Mouse (Mus musculus) hindbrain, embryonic 13.5 days (tissue): ENCODE data around the gene Nme7. TPM values are rescaled to one million over a fixed set of nuclear protein-coding genes. Genes with fewer than 3 reads are reported as not detected.
A peak's percentile ranks its signal among the peaks of the same experiment; 100 is the strongest.

Experiments
- ATAC-seq: fragments of 200-750 bp; cut with Nextera tagmentation; 2 replicates; pipeline ENCODE4 v1.8.0; 2017; ENCODE audit warnings: moderate TSS enrichment; ENCODE audit not compliant: low FRiP score
- H3K27ac ChIP-seq: fragments of 300-500 bp; sonication (generic); 2 replicates; pipeline ENCODE4 v1.5.1; 2015; ENCODE audit warnings: inconsistent platforms, mild to moderate bottlenecking, moderate library complexity
- H3K27me3 ChIP-seq: fragments of 300-500 bp; sonication (generic); 2 replicates; pipeline ENCODE4 v1.6.1; 2015; ENCODE audit warnings: mild to moderate bottlenecking, inconsistent platforms
- H3K36me3 ChIP-seq: fragments of 300-500 bp; sonication (generic); 2 replicates; pipeline ENCODE4 v1.6.1; 2015; ENCODE audit warnings: mild to moderate bottlenecking, inconsistent platforms
- H3K4me1 ChIP-seq: fragments of 300-500 bp; sonication (generic); replicated peaks from 2 replicates; pipeline ENCODE4 v1.6.1; 2015; ENCODE audit warnings: inconsistent platforms
- H3K4me2 ChIP-seq: fragments of 300-500 bp; sonication (generic); 2 replicates; pipeline ENCODE4 v1.6.1; 2015; ENCODE audit warnings: inconsistent platforms, mild to moderate bottlenecking, moderate library complexity
- H3K4me3 ChIP-seq: fragments of 300-500 bp; sonication (generic); 2 replicates; pipeline ENCODE4 v1.5.1; 2015; ENCODE audit warnings: mild to moderate bottlenecking, inconsistent platforms
- H3K9ac ChIP-seq: fragments of 300-500 bp; sonication (generic); 2 replicates; pipeline ENCODE4 v1.6.1; 2015; ENCODE audit warnings: mild to moderate bottlenecking, inconsistent platforms
- H3K9me3 ChIP-seq: fragments of 300-500 bp; sonication (generic); 2 replicates; pipeline ENCODE4 v1.6.1; 2016; ENCODE audit warnings: inconsistent platforms
- WGBS: fragments of 180-500 bp; shearing (Covaris S2); methylation state at CpG from one replicate; pipeline ENCODE4 v1.1.7; 2015; 5-methylcytosine and 5-hydroxymethylcytosine counted together
- polyA plus RNA-seq: library from polyadenylated mRNA; unstranded; fragments of >200 nt; fragmentation: Nextera tagmentation; extraction: Ambion mirVana; gene quantifications from 2 replicates; pipeline ENCODE4 v1.2.1, GENCODE M21; 2015

Gene Nme7
- polyA plus RNA-seq, 1 experiment from 2014 or later: 30.1 TPM

DNA sequence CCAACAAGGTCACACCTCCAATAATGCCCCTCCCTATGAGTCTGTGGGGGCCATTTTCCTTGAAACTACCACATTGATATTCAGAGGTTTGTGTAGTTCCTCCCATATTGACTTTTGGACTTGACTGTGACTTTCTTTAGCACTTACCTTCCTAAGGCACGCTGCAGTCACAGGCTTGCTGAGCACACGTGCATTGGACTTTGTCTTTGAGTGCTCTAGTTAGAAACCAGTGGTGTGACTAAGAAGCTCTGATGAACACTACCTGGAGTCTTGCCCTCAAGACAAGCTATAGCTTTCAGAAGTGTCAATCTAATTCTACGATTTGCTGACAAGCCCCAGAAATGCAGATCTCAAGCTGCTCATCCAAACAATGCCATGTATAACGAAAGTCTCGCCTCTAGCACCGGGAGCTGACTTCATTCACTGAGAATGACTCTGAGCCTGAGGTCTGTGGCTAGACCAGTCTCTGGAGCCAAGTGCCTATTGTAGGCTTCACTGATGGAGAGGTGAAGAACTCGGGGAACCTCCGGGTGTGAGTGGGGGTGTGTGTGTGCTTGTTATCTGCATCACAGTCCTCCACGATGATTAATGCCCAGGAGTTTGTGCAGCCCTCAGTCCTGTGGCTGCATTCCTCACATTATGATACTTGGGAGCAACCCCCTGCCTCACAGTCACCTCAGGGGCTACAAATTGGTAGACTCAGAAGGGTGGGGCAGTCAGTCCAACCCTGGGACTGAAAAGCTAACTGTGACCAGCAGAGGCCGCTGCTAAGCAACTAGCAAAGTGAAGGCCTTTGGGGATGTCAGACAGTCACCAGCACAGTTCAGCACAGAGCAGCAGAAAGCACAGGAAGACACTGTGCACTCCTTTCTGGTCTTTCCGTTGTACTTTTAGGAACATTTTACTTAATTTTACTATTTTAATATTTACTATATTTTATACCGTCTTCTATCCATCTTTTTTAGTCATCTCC is 62.5 kb downstream of the Nme7 start:
- no peaks in the 10 kb centered on the region for H3K9me3 ChIP-seq
- H3K27ac ChIP-seq: no peak overlapping the region
- H3K4me1 ChIP-seq: peaks cover 14% of the 10 kb centered on the region
- H3K27me3 ChIP-seq: no peaks in the 10 kb centered on the region
- H3K36me3 ChIP-seq: peaks cover 7% of the 10 kb centered on the region; the same call in 1 of the 2 replicates
- no peak overlapping the region for H3K9ac ChIP-seq
- 79% methylated on average over 12 of the region's 12 CpGs for WGBS
- ATAC-seq: peak; percentile 71; the same call in 1 of the 2 replicates
- no peak overlapping the region for H3K4me2 ChIP-seq
- no peak overlapping the region for H3K4me3 ChIP-seq

DNA sequence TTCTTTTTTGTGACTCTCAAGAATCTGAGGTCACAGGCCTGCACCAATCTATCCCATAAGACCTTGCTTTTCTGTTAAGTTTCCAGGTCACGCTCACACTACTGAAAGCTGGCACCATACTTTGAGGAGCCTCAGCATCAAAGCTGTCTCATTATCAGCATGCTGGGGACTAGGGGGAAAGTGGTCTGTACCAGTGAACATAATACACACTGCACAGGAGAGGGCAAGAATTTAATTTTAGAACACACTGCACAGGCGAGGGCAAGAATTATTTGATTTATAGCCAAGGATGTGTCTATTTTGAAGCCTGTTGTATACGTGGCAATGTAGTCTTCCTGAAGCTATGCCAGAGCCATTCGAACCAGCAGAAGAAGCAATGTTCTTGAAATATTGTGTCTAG is 64.2 kb downstream of the Nme7 start:
- Histone ChIP-seq H3K9me3 (peaks cover 4% of the 10 kb centered on the region; the same call in 1 of the 2 replicates), H3K4me3 (no peak overlapping the region), H3K9ac (no peak overlapping the region), H3K27me3 (no peaks in the 10 kb centered on the region), H3K27ac (no peak overlapping the region), H3K36me3 (peaks cover 13% of the 10 kb centered on the region), H3K4me2 (no peak overlapping the region), H3K4me1 (peaks cover 1% of the 10 kb centered on the region; the same call in 1 of the 2 replicates)
- no peak for ATAC-seq
- 88% methylated on average over 4 of the region's 4 CpGs for WGBS

DNA sequence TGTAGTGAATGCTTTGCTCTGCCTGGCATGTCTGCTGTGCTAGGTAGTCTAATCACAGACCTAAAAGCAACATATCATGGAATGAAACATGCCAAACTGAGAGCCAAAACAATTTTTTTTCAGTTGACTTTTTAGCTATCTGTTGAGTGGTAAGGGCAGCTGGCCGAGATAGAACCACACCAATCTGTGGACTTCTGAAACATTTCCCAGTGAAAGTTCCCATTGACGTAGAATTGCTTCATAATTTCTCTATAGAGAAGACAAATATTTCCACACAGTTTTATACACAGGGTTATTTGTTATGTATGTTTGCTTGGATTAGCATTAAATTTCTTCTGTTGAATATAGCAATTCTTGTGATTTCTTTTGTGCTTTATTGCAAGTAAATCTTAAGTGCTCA is 65.9 kb downstream of the Nme7 start:
- Histone ChIP-seq H3K27ac (no peak overlapping the region), H3K27me3 (no peaks in the 10 kb centered on the region), H3K36me3 (peaks cover 10% of the 10 kb centered on the region), H3K4me1 (0 out of 2 replicates have a peak, but pooled peaks cover 5% of the 10 kb centered on the region), H3K4me3 (no peak overlapping the region), H3K4me2 (no peak overlapping the region), H3K9me3 (peaks cover 4% of the 10 kb centered on the region; the same call in 1 of the 2 replicates), H3K9ac (no peak overlapping the region)
- ATAC-seq: no peak
- 98% methylated on average over 2 of the region's 2 CpGs for WGBS

DNA sequence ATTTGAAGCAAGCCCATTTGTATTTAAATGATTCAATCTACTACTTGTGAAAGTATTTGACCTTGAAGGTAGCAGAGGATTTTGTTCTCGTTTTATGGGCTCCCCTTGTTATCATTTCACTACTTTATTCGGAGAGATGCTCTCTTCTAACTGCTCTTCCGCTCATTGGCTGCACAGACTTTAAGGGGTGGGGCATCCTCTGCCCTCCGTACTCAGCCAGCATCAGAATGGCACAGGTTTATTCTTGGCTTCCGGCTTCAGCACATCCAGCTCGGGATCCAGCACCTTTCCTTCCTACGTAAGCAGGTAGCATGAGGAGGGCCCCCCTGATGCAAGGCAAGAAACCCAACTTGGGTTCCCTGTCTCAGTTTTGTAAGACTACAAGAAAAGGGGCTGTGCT is 69.1 kb downstream of the Nme7 start:
- Histone ChIP-seq H3K27me3 (no peaks in the 10 kb centered on the region), H3K9me3 (peaks cover 4% of the 10 kb centered on the region; the same call in 1 of the 2 replicates), H3K9ac (no peak overlapping the region), H3K4me3 (no peak overlapping the region), H3K4me2 (no peak overlapping the region), H3K4me1 (0 out of 2 replicates have a peak, but pooled peaks cover 5% of the 10 kb centered on the region), H3K27ac (no peak overlapping the region), H3K36me3 (peaks cover 6% of the 10 kb centered on the region)
- no peak for ATAC-seq
- WGBS: 89% methylated on average over 7 of the region's 7 CpGs

DNA sequence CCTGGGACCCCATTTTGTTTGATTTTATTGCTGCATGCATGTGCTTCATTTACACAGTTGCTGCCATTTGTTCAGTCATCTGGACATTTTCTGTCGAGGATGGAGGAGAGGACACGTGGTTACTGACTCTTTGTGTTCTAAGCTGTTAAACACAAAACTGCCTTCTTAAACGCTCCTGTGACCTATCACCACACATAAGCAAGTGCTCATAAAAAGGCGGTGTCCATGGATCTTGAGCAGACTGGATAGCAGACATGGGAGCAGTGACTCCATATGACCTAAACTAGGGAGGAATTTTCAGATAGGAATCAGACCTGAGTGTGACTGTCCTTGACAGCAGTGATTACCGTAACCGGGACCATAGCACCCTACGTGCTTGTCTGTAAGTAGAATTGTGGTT is 70.1 kb downstream of the Nme7 start:
- H3K27me3 ChIP-seq: no peaks in the 10 kb centered on the region
- 0 out of 2 replicates have a peak, but pooled peaks cover 5% of the 10 kb centered on the region for H3K4me1 ChIP-seq
- H3K9me3 ChIP-seq: peaks cover 4% of the 10 kb centered on the region; the same call in 1 of the 2 replicates
- no peak overlapping the region for H3K27ac ChIP-seq
- peaks cover 6% of the 10 kb centered on the region for H3K36me3 ChIP-seq
- no peak for ATAC-seq
- no peak overlapping the region for H3K9ac ChIP-seq
- no peak overlapping the region for H3K4me3 ChIP-seq
- 86% methylated on average over 7 of the region's 7 CpGs for WGBS
- no peak overlapping the region for H3K4me2 ChIP-seq

DNA sequence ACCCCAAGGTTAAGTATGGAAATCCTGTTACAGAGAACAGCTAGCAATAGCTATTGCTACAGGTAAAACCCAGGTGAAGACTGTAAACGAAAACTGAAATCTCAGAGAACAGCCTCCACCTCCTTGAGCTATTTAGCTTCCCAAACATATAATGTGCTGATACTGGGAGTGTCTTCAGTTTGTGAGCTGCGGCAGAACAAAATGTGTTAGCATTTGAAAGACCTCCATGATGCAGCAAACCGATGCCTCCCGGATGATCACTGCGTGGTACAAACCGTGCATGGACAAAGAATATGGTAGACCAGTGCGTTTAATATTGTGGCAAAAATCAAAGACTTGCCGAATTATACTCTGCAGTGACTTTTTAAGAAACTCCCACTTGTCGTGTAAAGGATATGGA is 71.7 kb downstream of the Nme7 start:
- H3K9ac ChIP-seq: no peak overlapping the region
- peaks cover 4% of the 10 kb centered on the region; the same call in 1 of the 2 replicates for H3K9me3 ChIP-seq
- ATAC-seq: no peak
- peaks cover 6% of the 10 kb centered on the region for H3K36me3 ChIP-seq
- no peaks in the 10 kb centered on the region for H3K27me3 ChIP-seq
- H3K27ac ChIP-seq: no peak overlapping the region
- WGBS: 96% methylated on average over 9 of the region's 9 CpGs
- no peak overlapping the region for H3K4me2 ChIP-seq
- H3K4me3 ChIP-seq: no peak overlapping the region
- H3K4me1 ChIP-seq: 0 out of 2 replicates have a peak, but pooled peaks cover 5% of the 10 kb centered on the region

DNA sequence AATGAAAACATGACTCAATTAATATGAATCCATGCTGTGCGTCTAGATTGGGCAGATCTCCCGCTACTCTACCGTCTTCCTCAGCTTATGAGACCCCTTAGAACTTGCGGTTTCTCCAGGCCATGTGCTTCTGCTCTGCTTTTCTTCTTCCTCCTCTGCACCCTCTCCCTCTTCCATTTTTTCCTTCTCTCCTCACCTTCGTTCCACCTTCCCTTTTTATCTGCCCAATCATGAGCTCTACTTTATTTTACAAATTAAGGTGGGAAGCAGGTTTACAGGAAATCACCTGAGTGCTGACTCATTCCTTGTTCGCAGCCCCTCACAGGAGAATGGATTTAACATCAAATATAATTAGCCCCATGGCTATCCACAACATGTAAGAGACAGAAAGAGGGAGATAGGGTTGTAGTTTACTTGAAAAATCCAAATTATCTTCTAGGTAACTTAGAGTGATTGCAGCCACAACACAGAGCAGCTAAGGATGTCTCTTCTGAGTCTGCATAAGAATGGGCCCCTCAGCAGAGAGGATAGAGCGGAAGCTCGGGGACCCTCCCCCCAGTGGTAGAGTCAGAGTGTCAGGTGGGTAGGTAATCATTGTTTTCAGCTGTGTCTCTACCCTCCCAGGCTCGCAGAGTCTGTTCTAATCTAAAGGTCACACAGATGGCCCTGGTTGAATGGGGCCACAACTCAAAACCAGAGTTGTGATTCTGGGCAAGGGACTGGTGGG is 73.0 kb downstream of the Nme7 start:
- Histone ChIP-seq H3K36me3 (peaks cover under 1% of the 10 kb centered on the region), H3K4me1 (0 out of 2 replicates have a peak, but pooled peaks cover 5% of the 10 kb centered on the region), H3K4me2 (no peak overlapping the region), H3K9ac (no peak overlapping the region), H3K4me3 (no peak overlapping the region), H3K27me3 (no peaks in the 10 kb centered on the region), H3K27ac (no peak overlapping the region), H3K9me3 (no peaks in the 10 kb centered on the region)
- ATAC-seq: no peak
- WGBS: 71% methylated on average over 9 of the region's 9 CpGs

DNA sequence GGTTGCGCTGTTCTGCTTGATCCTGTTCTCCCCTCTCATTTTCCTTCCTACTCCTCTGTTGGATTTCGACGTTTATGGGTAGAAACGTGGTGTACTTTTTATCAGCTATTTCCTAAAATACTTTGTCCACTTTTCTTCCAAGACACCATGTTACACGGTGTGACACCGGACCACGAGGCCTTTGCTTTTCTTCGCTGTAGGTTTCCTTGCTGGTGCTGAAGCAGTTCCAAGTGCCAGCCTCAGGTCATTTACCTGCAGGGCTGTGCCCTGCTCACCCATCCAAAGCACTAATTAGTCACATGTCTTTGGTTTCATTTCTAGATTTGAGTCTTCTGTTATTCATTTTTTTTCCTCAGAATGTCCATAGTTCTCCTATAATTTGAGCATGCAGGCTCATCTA is 79.7 kb downstream of the Nme7 start:
- WGBS: 92% methylated on average over 8 of the region's 8 CpGs
- no peak overlapping the region for H3K27ac ChIP-seq
- no peaks in the 10 kb centered on the region for H3K27me3 ChIP-seq
- no peak overlapping the region for H3K4me3 ChIP-seq
- no peak for ATAC-seq
- H3K9me3 ChIP-seq: no peaks in the 10 kb centered on the region
- peaks cover 4% of the 10 kb centered on the region; the same call in 1 of the 2 replicates for H3K4me1 ChIP-seq
- no peak overlapping the region for H3K4me2 ChIP-seq
- H3K36me3 ChIP-seq: peaks cover 16% of the 10 kb centered on the region
- H3K9ac ChIP-seq: no peak overlapping the region

DNA sequence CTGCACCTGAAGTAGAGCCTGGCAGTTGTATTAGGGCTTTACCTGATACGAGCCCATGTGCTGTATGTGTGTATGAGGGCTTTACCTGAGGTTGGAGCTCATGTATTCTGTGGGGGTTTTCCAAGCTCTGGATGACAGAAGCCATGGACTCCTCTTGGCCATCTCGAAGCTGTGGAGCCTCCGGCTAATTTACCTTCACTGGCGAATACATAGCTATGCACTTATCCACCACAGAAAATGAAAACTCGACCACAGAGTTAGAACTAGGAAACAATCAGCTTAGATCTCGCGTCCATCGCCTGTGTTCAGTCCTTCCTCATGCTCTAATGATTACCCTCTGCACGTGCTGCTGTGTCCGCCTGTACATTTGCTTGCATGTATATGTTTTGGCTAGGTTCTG is 80.4 kb downstream of the Nme7 start:
- 95% methylated on average over 10 of the region's 10 CpGs for WGBS
- H3K9ac ChIP-seq: no peak overlapping the region
- no peaks in the 10 kb centered on the region for H3K27me3 ChIP-seq
- peaks cover 4% of the 10 kb centered on the region; the same call in 1 of the 2 replicates for H3K4me1 ChIP-seq
- no peak overlapping the region for H3K4me2 ChIP-seq
- H3K36me3 ChIP-seq: peaks cover 16% of the 10 kb centered on the region
- no peak for ATAC-seq
- no peak overlapping the region for H3K27ac ChIP-seq
- no peak overlapping the region for H3K4me3 ChIP-seq
- H3K9me3 ChIP-seq: no peaks in the 10 kb centered on the region

DNA sequence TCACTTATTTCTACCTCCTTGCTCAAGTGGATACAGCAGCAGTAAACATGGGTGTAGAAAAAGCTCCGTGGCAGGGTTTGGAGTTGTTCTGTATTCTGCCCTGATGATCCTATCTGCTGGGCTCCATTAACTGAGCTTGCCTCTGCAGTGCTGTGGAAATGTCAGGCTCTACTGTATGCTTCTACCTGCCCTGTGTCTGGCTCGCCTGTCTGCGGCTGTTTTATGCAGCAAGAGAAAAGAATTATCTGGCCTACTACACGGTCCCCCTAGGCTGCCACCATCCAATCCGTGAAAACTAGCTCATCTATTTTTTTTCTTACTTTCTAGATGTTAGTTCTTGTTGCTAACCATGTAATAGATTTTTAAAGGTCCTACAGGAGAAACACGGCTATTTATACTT is 81.1 kb downstream of the Nme7 start:
- Histone ChIP-seq H3K4me1 (peaks cover 7% of the 10 kb centered on the region; the same call in 1 of the 2 replicates), H3K9me3 (no peaks in the 10 kb centered on the region), H3K36me3 (peaks cover 16% of the 10 kb centered on the region), H3K27ac (no peak overlapping the region), H3K4me2 (no peak overlapping the region), H3K27me3 (no peaks in the 10 kb centered on the region), H3K9ac (no peak overlapping the region), H3K4me3 (no peak overlapping the region)
- ATAC-seq: no peak
- 90% methylated on average over 6 of the region's 6 CpGs for WGBS

DNA sequence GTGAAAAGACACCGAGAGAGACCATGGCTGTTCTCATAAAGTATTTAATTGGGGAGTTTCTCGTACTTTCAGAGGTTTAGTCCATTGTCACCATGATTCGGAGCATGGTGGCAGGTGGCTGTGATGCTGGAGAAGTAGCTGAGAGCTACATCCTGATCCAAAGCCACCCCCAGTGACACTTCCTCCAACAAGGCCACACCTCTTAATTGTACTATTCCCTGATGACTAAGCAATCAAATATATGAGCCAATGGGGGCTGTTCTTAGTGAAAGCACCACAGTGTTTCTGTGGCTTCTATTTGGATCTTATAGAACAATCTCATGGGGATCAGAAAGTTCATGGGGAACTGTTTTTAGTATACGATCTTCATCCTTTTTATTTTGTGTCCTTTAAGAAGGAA is 85.8 kb downstream of the Nme7 start:
- Histone ChIP-seq H3K4me3 (no peak overlapping the region), H3K9ac (no peak overlapping the region), H3K9me3 (no peaks in the 10 kb centered on the region), H3K4me1 (peaks cover 17% of the 10 kb centered on the region), H3K27me3 (no peaks in the 10 kb centered on the region), H3K36me3 (peaks cover 11% of the 10 kb centered on the region), H3K27ac (no peak overlapping the region), H3K4me2 (no peak overlapping the region)
- no peak for ATAC-seq
- 82% methylated on average over 4 of the region's 4 CpGs for WGBS

DNA sequence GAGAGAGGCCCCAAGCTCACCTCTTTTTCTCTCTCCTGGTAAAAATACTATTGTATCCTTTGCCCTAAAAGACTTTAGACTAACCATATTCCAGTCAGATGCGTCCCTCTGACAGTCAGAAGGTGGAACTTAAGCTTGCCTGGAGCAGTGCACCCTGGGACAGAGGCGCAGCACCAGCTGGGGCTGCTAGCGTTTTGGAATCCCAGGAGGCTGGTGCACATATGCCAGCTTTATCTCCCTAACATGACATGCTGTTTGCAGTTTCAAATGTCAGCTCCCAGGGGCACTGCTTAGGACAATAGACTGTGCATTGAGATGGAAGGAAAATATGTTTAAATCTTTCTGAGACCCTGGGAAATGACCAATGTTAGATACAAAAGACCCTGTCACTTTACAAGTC is 88.3 kb downstream of the Nme7 start:
- peaks cover 32% of the 10 kb centered on the region for H3K4me1 ChIP-seq
- no peaks in the 10 kb centered on the region for H3K9me3 ChIP-seq
- WGBS: 17% methylated on average over 3 of the region's 3 CpGs
- no peak overlapping the region for H3K4me3 ChIP-seq
- H3K27me3 ChIP-seq: no peaks in the 10 kb centered on the region
- no peak overlapping the region for H3K9ac ChIP-seq
- H3K27ac ChIP-seq: 0 out of 2 replicates have a peak overlapping the region, but pooled peaks have one; percentile 5
- peaks cover 7% of the 10 kb centered on the region for H3K36me3 ChIP-seq
- peak; percentile 62 for ATAC-seq
- H3K4me2 ChIP-seq: no peak overlapping the region
